Mouse (Mus musculus) leukemia stem cell, adult 10-12 weeks (primary cell): ENCODE results near the gene Ttc12. TPM values are rescaled to one million over a fixed set of nuclear protein-coding genes. Genes with fewer than 3 reads are reported as not detected.

ENCODE experiments used
- polyA plus RNA-seq: library from polyadenylated mRNA; stranded (reverse); fragments of >175 nt; gene quantifications from 2 replicates; pipeline ENCODE4 v1.2.3, GENCODE M21; 2012; ENCODE audit warnings: low replicate concordance

The Ttc12 gene
- polyA plus RNA-seq, result 0.05 and 0.09 TPM in 2 replicates

GRCm38 (mm10) chr9:49485892-49486311 is at the start of gene Ttc12:
Gene Ttc12, minus strand, starts transcription at chr9:49486225.

DNA sequence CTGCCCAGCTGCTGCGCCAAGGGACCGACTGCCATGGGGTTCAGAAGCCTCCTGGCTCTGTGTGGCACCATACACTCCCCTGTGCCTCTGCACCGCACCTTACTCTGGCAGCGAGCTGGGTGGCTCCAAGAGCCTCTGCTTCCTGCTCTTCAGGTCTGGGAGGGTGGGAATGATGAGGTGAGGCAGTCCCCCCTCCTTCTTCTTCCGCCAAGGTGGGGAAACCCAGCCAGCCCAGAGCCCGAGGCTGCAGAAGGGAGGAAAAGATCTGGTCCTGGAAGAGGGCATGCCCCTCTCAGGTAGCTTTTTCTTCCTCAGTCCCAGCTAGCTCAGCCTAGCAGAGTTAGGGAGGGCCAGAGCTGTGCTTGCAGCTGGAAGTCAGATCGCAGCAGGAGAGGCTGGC is 59.1 kb downstream of the Ttc12 start, which contains the start of gene Ankk1:
Gene Ankk1, minus strand, starts transcription at position 101 of the 400 bp plus-strand sequence.

Other genes starting within 250 kb of the Ttc12 start
- not detected in 2 replicates for gene Gm4894, start 235.7 kb downstream of the Ttc12 start, polyA plus RNA-seq
- gene Drd2, start 145.6 kb downstream of the Ttc12 start, polyA plus RNA-seq, result not detected in 2 replicates
- gene Ankk1, start 59.2 kb downstream of the Ttc12 start, polyA plus RNA-seq, result not detected in 2 replicates